Mouse (Mus musculus) megakaryocyte, embryonic 14.5 days (primary cell): ENCODE results near the gene Hoxd3. TPM values are rescaled to one million over a fixed set of nuclear protein-coding genes. Genes with fewer than 3 reads are reported as not detected.

Experiments used
- H3K27me3 ChIP-seq: replicated peaks from 2 replicates; pipeline ENCODE3; 2012; ENCODE audit warnings: inconsistent platforms
- H3K36me3 ChIP-seq: replicated peaks from 2 replicates; pipeline ENCODE3; 2012; ENCODE audit warnings: low read length, inconsistent platforms, mixed read lengths
- H3K4me1 ChIP-seq: 2 replicates; pipeline ENCODE4 v1.6.1; 2012; ENCODE audit warnings: inconsistent platforms
- H3K4me3 ChIP-seq: replicated peaks from 2 replicates; pipeline ENCODE3; 2012; ENCODE audit warnings: moderate library complexity, mild to moderate bottlenecking, inconsistent platforms
- H3K9me3 ChIP-seq: 2 replicates; pipeline ENCODE4 v1.6.1; 2012; ENCODE audit warnings: inconsistent platforms
- FLI1 ChIP-seq: IDR thresholded peaks from 2 replicates; pipeline ENCODE4 v1.6.1; 2012; ENCODE audit warnings: low read length, inconsistent platforms, mixed read lengths
- GATA1 ChIP-seq: IDR thresholded peaks from 3 replicates; pipeline ENCODE4 v1.6.1; 2012; ENCODE audit warnings: mixed read lengths, low read length, inconsistent platforms, borderline replicate concordance
- polyA plus RNA-seq: library from polyadenylated mRNA; stranded (reverse); fragments of >175 nt; gene quantifications from 2 replicates; pipeline ENCODE4 v1.2.3, GENCODE M21; 2012; ENCODE audit warnings: low replicate concordance; ENCODE audit not compliant: insufficient read depth

Hoxd3 gene
- polyA plus RNA-seq, 1 experiment = not detected

- H3K9me3 ChIP-seq = no peaks in the 10 kb centered on the region
- H3K36me3 ChIP-seq = no peaks in the 10 kb centered on the region
- no peak overlapping the region for H3K4me3 ChIP-seq
- peaks cover 28% of the 10 kb centered on the region for H3K4me1 ChIP-seq
- peaks cover 91% of the 10 kb centered on the region for H3K27me3 ChIP-seq
- no peak for TF ChIP-seq GATA1
- TF ChIP-seq FLI1 = no peak
Observed at GRCm38 (mm10) chr2:74714156-74714789, 2.5 kb downstream of the Hoxd3 start.

DNA sequence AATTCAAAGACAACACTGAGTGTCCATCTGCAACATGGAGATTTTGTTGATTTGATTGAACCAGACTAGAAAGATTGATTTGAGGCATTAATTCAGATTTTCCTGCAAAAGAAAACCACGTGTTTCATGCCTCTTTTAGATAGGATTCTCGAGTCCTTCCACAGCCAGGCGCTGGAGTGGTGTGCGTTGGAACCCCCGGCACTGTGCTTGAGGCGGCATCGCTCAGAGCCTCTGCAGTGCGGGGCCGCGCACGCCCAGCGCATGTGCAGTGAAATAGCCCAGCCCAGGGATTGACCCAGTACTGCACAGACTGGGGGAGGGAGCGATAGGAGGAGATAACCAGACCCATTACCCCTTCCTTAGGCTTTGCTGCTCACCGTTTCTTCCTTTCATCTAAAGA lies 3.2 kb downstream of the Hoxd3 start:
- H3K36me3 ChIP-seq = no peaks in the 10 kb centered on the region
- peaks cover 28% of the 10 kb centered on the region for H3K4me1 ChIP-seq
- TF ChIP-seq GATA1 (no peak), FLI1 (no peak)
- peaks cover 90% of the 10 kb centered on the region for H3K27me3 ChIP-seq
- peak overlapping the region; percentile 71 for H3K4me3 ChIP-seq
- H3K9me3 ChIP-seq = no peaks in the 10 kb centered on the region

- TF ChIP-seq GATA1 (no peak), FLI1 (no peak)
- peak overlapping the region; percentile 89 for H3K4me3 ChIP-seq
- no peaks in the 10 kb centered on the region for H3K36me3 ChIP-seq
- H3K4me1 ChIP-seq = peaks cover 28% of the 10 kb centered on the region
- H3K9me3 ChIP-seq = no peaks in the 10 kb centered on the region
- H3K27me3 ChIP-seq = peaks cover 85% of the 10 kb centered on the region
Observed at GRCm38 (mm10) chr2:74715504-74716241, 3.9 kb downstream of the Hoxd3 start.

- TF ChIP-seq GATA1 (no peak), FLI1 (no peak)
- H3K36me3 ChIP-seq = no peaks in the 10 kb centered on the region
- H3K4me3 ChIP-seq = no peak overlapping the region
- H3K9me3 ChIP-seq = no peaks in the 10 kb centered on the region
- H3K27me3 ChIP-seq = peaks cover 85% of the 10 kb centered on the region
- H3K4me1 ChIP-seq = peaks cover 10% of the 10 kb centered on the region
Observed at GRCm38 (mm10) chr2:74720384-74720783, 8.7 kb downstream of the Hoxd3 start.

DNA sequence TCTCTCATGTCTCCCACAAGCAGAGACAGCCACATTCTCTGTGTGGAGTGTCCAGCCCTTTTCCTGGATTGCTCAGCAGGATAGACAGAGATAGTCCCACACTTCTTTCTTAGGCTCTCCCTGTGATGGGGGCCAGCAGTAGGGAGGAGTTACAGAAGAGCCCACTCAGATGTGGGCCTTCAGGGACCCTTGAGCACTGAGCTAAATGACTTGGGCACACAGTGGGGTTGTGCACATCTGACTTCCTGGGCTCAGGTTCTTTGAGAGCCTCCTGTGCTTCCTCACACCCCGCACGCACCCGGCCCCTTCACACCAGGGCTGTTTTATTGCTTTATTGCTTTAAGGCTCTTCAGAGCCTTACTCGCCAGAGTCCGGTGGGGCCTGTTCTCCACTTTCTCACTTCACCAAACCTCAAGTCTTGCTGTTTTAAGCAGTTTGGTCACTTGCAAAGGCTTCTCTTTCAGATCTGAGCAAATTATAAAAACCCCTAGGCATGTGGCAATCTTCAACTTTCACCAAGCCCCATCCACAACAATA lies 9.3 kb downstream of the Hoxd3 start:
- Histone ChIP-seq H3K9me3 (no peaks in the 10 kb centered on the region), H3K27me3 (peaks cover 85% of the 10 kb centered on the region), H3K36me3 (no peaks in the 10 kb centered on the region), H3K4me3 (no peak overlapping the region), H3K4me1 (peaks cover 4% of the 10 kb centered on the region)
- TF ChIP-seq FLI1 (no peak), GATA1 (no peak)

- H3K27me3 ChIP-seq = peaks cover 86% of the 10 kb centered on the region
- TF ChIP-seq GATA1 = no peak
- no peak for TF ChIP-seq FLI1
- no peaks in the 10 kb centered on the region for H3K36me3 ChIP-seq
Observed at GRCm38 (mm10) chr2:74721882-74722281, 10.2 kb downstream of the Hoxd3 start.

DNA sequence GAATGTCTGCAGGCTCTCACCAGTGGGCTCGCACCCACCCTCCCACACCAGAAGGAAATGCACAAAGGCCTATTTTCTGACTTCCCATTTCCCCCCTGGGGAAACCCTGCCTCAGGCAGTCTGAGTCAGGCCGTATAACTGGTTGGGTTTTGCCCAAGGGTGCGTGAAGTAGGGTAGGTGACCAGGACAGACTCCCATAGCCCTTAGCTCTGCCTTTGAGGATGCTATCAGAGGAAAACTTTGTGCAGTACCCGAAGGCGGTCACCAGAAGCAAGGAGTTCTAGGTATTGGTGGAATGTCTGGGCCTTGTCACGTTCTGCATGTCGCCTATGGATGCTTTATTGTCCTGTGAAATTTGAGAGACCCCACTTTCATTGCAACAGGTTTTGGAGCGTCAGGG lies 11.2 kb downstream of the Hoxd3 start:
- Histone ChIP-seq H3K27me3 (peaks cover 87% of the 10 kb centered on the region), H3K4me3 (no peak overlapping the region), H3K9me3 (no peaks in the 10 kb centered on the region), H3K36me3 (no peaks in the 10 kb centered on the region), H3K4me1 (no peaks in the 10 kb centered on the region; the same call in 1 of the 2 replicates)
- TF ChIP-seq GATA1 (no peak), FLI1 (no peak)

More at GRCm38 (mm10) chr2:74721882-74722281, 10.2 kb downstream of the Hoxd3 start:
- H3K4me1 ChIP-seq = no peaks in the 10 kb centered on the region; the same call in 1 of the 2 replicates
- H3K9me3 ChIP-seq = no peaks in the 10 kb centered on the region
- H3K4me3 ChIP-seq = no peak overlapping the region

DNA sequence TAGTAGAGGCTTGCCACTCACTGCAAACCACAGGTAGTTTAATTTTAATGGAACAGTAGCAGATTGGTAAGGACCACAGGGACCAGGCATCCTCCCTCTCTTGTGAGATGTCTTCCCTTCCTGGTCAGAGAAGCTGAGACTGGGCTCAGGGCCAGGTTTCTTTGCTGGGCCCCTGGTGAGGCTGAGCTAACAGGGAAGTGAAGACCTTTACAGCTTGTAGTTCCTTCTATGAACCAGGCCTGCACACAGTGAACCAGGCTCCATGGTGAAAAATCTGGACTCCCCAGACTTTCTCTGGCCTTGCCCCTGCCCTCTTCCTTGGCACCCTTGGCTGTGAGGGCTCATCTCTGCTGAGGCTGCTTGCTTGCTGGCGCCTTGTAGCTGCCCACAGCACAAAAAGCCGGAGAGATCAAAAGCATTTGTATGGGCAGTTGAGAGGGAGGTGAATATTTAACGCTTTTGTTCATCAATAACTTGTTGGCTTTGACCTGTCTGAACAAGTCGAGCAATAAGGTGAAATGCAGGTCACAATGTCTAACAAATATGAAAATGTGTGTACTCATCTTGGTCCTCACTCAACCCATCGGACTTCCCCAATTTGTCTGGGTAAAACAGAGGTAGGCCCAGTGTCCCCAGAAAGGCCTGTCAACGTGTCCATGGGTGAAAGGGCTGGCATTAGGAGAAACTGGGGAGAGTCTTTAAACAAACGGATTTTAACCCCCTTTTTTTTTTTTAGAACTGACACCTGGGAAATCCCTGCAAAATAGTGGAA lies 12.7 kb downstream of the Hoxd3 start:
- H3K4me1 ChIP-seq = no peaks in the 10 kb centered on the region; the same call in 1 of the 2 replicates
- no peak overlapping the region for H3K4me3 ChIP-seq

GRCm38 (mm10) chr2:74725171-74725570 lies 13.4 kb downstream of the Hoxd3 start:
- no peaks in the 10 kb centered on the region for H3K36me3 ChIP-seq
- TF ChIP-seq FLI1 (no peak), GATA1 (no peak)
- H3K27me3 ChIP-seq = peaks cover 87% of the 10 kb centered on the region
- H3K9me3 ChIP-seq = no peaks in the 10 kb centered on the region
- no peaks in the 10 kb centered on the region; the same call in 1 of the 2 replicates for H3K4me1 ChIP-seq
- H3K4me3 ChIP-seq = no peak overlapping the region

More for the DNA sequence above, 12.7 kb downstream of the Hoxd3 start:
- Histone ChIP-seq H3K9me3 (no peaks in the 10 kb centered on the region), H3K36me3 (no peaks in the 10 kb centered on the region), H3K27me3 (peaks cover 91% of the 10 kb centered on the region)
- TF ChIP-seq FLI1 (no peak), GATA1 (no peak)
